Mouse (Mus musculus) forebrain, embryonic 16.5 days (tissue): ENCODE data around the gene Prkar1a. TPM values are rescaled to one million over a fixed set of nuclear protein-coding genes. Genes with fewer than 3 reads are reported as not detected.

Experiments
- ATAC-seq: fragments of 200-750 bp; cut with Nextera tagmentation; 2 replicates; pipeline ENCODE4 v1.8.0; 2017; ENCODE audit warnings: mild to moderate bottlenecking, moderate library complexity
- H3K27ac ChIP-seq: fragments of 300-500 bp; sonication (generic); 2 replicates; pipeline ENCODE4 v1.5.1; 2014; ENCODE audit warnings: low read length, control low read depth
- H3K27me3 ChIP-seq: fragments of 300-500 bp; sonication (generic); replicated peaks from 2 replicates; pipeline ENCODE4 v1.6.1; 2014; ENCODE audit warnings: low read length; ENCODE audit not compliant: control insufficient read depth, insufficient read depth
- H3K36me3 ChIP-seq: fragments of 300-500 bp; sonication (generic); 2 replicates; pipeline ENCODE4 v1.6.1; 2014; ENCODE audit not compliant: control insufficient read depth, insufficient read depth
- H3K4me1 ChIP-seq: fragments of 300-500 bp; sonication (generic); replicated peaks from 2 replicates; pipeline ENCODE4 v1.6.1; 2014; ENCODE audit warnings: low read length; ENCODE audit not compliant: control insufficient read depth, insufficient read depth
- H3K4me2 ChIP-seq: fragments of 300-500 bp; sonication (generic); 2 replicates; pipeline ENCODE4 v1.6.1; 2014; ENCODE audit warnings: mild to moderate bottlenecking, low read length, control low read depth
- H3K4me3 ChIP-seq: fragments of 300-500 bp; sonication (generic); replicated peaks from 2 replicates; pipeline ENCODE4 v1.5.1; 2014; ENCODE audit warnings: mild to moderate bottlenecking, low read length, control low read depth
- H3K9ac ChIP-seq: fragments of 300-500 bp; sonication (generic); replicated peaks from 2 replicates; pipeline ENCODE4 v1.6.1; 2014; ENCODE audit warnings: low read depth, low read length, control low read depth
- H3K9me3 ChIP-seq: fragments of 300-500 bp; sonication (generic); 2 replicates; pipeline ENCODE4 v1.6.1; 2016; ENCODE audit warnings: low read length; ENCODE audit not compliant: control insufficient read depth
- whole genome bisulfite sequencing: fragments of 180-500 bp; shearing (Covaris S2); extraction: QIAGEN DNeasy Blood & Tissue Kit; methylation state at CpG from one replicate; pipeline ENCODE4 v1.1.7; 2014; 5-methylcytosine and 5-hydroxymethylcytosine counted together
- polyA plus RNA-seq: library from polyadenylated mRNA; unstranded; fragments of >200 nt; fragmentation: Nextera tagmentation; extraction: Ambion mirVana; gene quantifications from 2 replicates; pipeline ENCODE4 v1.2.1, GENCODE M21; 2015

The Prkar1a gene
- polyA plus RNA-seq, 1 experiment from 2014 or later: 521 TPM

- Histone ChIP-seq H3K4me3 (no peak overlapping the region), H3K27ac (no peak overlapping the region; the same call in 1 of the 2 replicates), H3K4me2 (no peak overlapping the region), H3K27me3 (no peaks in the 10 kb centered on the region), H3K4me1 (peaks cover 11% of the 10 kb centered on the region), H3K36me3 (no peaks in the 10 kb centered on the region), H3K9ac (no peak overlapping the region), H3K9me3 (no peaks in the 10 kb centered on the region)
- no peak for ATAC-seq
- 78% methylated on average over 9 of the region's 9 CpGs for WGBS
These were observed 56.8 kb downstream of the Prkar1a start for GRCm38 (mm10) chr11:109706055-109706412.

GRCm38 (mm10) chr11:109706586-109706985 lies 57.4 kb downstream of the Prkar1a start:
- Histone ChIP-seq H3K36me3 (no peaks in the 10 kb centered on the region), H3K9me3 (no peaks in the 10 kb centered on the region), H3K9ac (no peak overlapping the region), H3K27me3 (no peaks in the 10 kb centered on the region), H3K4me1 (peaks cover 11% of the 10 kb centered on the region), H3K27ac (no peak overlapping the region), H3K4me3 (no peak overlapping the region), H3K4me2 (no peak overlapping the region)
- ATAC-seq: no peak
- WGBS: 94% methylated on average over 4 of the region's 4 CpGs

GRCm38 (mm10) chr11:109707442-109707841 lies 58.2 kb downstream of the Prkar1a start:
- H3K4me2 ChIP-seq: no peak overlapping the region
- no peak for ATAC-seq
- 71% methylated on average over 3 of the region's 3 CpGs for WGBS

GRCm38 (mm10) chr11:109708786-109709185 lies 59.6 kb downstream of the Prkar1a start:
- 92% methylated on average over 4 of the region's 4 CpGs for WGBS
- Histone ChIP-seq H3K4me2 (no peak overlapping the region), H3K9me3 (no peaks in the 10 kb centered on the region), H3K27me3 (no peaks in the 10 kb centered on the region), H3K4me1 (peaks cover 8% of the 10 kb centered on the region), H3K9ac (no peak overlapping the region), H3K36me3 (no peaks in the 10 kb centered on the region), H3K4me3 (no peak overlapping the region), H3K27ac (no peak overlapping the region)
- no peak for ATAC-seq

More at GRCm38 (mm10) chr11:109707442-109707841, 58.2 kb downstream of the Prkar1a start:
- Histone ChIP-seq H3K27ac (no peak overlapping the region), H3K9ac (no peak overlapping the region), H3K9me3 (no peaks in the 10 kb centered on the region), H3K27me3 (no peaks in the 10 kb centered on the region), H3K4me1 (peaks cover 11% of the 10 kb centered on the region), H3K4me3 (no peak overlapping the region), H3K36me3 (no peaks in the 10 kb centered on the region)

- H3K9ac ChIP-seq: no peak overlapping the region
- H3K9me3 ChIP-seq: no peaks in the 10 kb centered on the region
- H3K4me1 ChIP-seq: peaks cover 8% of the 10 kb centered on the region
- H3K4me2 ChIP-seq: no peak overlapping the region
- 82% methylated on average over 5 of the region's 5 CpGs for WGBS
- no peaks in the 10 kb centered on the region for H3K36me3 ChIP-seq
- ATAC-seq: no peak
- H3K27ac ChIP-seq: no peak overlapping the region
- H3K4me3 ChIP-seq: no peak overlapping the region
- no peaks in the 10 kb centered on the region for H3K27me3 ChIP-seq
These were observed 60.3 kb downstream of the Prkar1a start for GRCm38 (mm10) chr11:109709501-109709900.

GRCm38 (mm10) chr11:109714341-109715247 lies 65.4 kb downstream of the Prkar1a start:
- peaks cover 14% of the 10 kb centered on the region for H3K4me1 ChIP-seq
- no peak for ATAC-seq
- no peaks in the 10 kb centered on the region for H3K36me3 ChIP-seq
- no peak overlapping the region for H3K4me2 ChIP-seq
- no peaks in the 10 kb centered on the region for H3K27me3 ChIP-seq
- H3K9ac ChIP-seq: no peak overlapping the region
- H3K27ac ChIP-seq: no peak overlapping the region
- H3K9me3 ChIP-seq: no peaks in the 10 kb centered on the region
- no peak overlapping the region for H3K4me3 ChIP-seq
- WGBS: 67% methylated on average over 17 of the region's 17 CpGs

GRCm38 (mm10) chr11:109715311-109715781 lies 66.1 kb downstream of the Prkar1a start:
- H3K36me3 ChIP-seq: no peaks in the 10 kb centered on the region
- no peaks in the 10 kb centered on the region for H3K9me3 ChIP-seq
- H3K4me3 ChIP-seq: no peak overlapping the region
- ATAC-seq: no peak
- H3K4me1 ChIP-seq: peaks cover 14% of the 10 kb centered on the region
- no peak overlapping the region for H3K27ac ChIP-seq
- WGBS: 87% methylated on average over 12 of the region's 12 CpGs
- no peaks in the 10 kb centered on the region for H3K27me3 ChIP-seq
- H3K4me2 ChIP-seq: no peak overlapping the region
- no peak overlapping the region for H3K9ac ChIP-seq

- Histone ChIP-seq H3K27me3 (peaks cover 4% of the 10 kb centered on the region; the same call in 1 of the 2 replicates), H3K36me3 (no peaks in the 10 kb centered on the region), H3K4me3 (no peak overlapping the region), H3K27ac (no peak overlapping the region), H3K4me2 (no peak overlapping the region), H3K9ac (no peak overlapping the region), H3K9me3 (no peaks in the 10 kb centered on the region), H3K4me1 (peaks cover 25% of the 10 kb centered on the region)
- no peak for ATAC-seq
- WGBS: 75% methylated on average over 7 of the region's 7 CpGs
These were observed 67.8 kb downstream of the Prkar1a start for GRCm38 (mm10) chr11:109716981-109717380.

- Histone ChIP-seq H3K9me3 (no peaks in the 10 kb centered on the region), H3K4me2 (no peak overlapping the region), H3K36me3 (no peaks in the 10 kb centered on the region), H3K27ac (no peak overlapping the region), H3K4me1 (peaks cover 30% of the 10 kb centered on the region), H3K4me3 (no peak overlapping the region), H3K9ac (no peak overlapping the region), H3K27me3 (peaks cover 4% of the 10 kb centered on the region; the same call in 1 of the 2 replicates)
- ATAC-seq: no peak
- 70% methylated on average over 5 of the region's 5 CpGs for WGBS
These were observed 68.2 kb downstream of the Prkar1a start for GRCm38 (mm10) chr11:109717448-109717847.
